Mouse (Mus musculus) neural tube, postnatal 0 days (tissue): ENCODE measurements around the gene Tnfrsf18. TPM values are rescaled to one million over a fixed set of nuclear protein-coding genes. Genes with fewer than 3 reads are reported as not detected.

ENCODE experiments used
- microRNA counts: library from miRNA; unstranded; fragments of <30 nt; microRNA quantifications from one replicate; lab custom pipeline; 2015
- microRNA-seq: library from miRNA; unstranded; fragments of <30 nt; microRNA quantifications from one replicate; pipeline ENCODE4, GENCODE M21; 2016
- polyA plus RNA-seq: library from polyadenylated mRNA; unstranded; fragments of >200 nt; fragmentation: Nextera tagmentation; extraction: Ambion mirVana; gene quantifications from 2 replicates; pipeline ENCODE4 v1.2.1, GENCODE M21; 2015

Gene Tnfrsf18
- 1.3 TPM in 2 replicates for polyA plus RNA-seq

DNA sequence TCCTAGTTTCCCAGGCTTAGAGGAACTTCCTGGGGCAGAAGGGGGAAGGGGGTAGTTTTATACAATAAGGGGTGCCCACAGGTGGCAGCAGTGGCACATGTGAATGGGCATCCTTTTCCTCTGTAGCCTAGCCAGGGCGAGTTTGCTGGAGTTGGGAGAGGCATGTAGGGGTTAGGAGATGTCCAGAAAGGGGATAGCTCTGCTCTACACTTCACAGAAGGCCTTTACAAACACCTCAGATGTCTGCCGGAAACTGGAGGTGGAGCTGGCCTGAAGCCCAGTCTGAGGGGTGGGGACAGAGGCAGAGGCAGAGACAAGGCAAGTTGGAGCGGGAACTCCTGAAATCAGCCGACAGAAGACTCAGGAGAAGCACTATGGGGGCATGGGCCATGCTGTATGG, at the start of gene Tnfrsf18:
Gene Tnfrsf18 (plus strand): TSS at position 152 of the 400 bp plus-strand sequence.

DNA sequence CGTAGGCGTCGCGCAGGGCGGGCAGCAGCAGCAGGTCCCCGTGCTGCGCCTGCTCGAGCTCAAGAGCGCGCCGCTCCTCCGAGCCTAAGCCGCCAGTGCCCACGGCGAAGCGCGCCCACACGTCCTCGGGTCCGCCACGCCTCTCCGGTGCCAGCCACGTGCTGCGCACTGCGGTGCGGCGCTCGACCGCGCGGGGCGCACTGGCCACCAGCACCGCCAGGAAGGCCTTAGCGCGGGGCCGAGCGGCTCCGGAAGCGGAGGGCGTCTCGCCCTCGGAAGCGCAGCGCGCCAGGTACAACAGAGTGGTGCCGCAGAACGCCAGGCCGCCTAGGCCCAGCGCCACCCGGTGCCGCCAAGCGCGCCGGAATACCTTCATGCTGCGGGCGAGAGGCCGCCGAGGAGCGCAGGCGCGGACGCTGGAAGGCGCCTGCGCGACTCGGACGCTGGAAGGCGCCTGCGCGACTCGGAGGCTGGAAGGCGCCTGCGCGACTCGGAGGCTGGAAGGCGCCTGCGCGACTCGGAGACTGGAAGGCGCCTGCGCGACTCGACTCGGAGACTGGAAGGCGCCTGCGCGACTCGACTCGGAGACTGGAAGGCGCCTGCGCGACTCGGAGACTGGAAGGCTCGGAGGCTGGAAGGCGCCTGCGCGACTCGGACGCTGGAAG, 33.6 kb upstream of the Tnfrsf18 start, which contains the start of the genes B3galt6 and Sdf4:
Gene B3galt6 (minus strand): TSS at position 409 of the 665 bp plus-strand sequence.
Gene Sdf4 (plus strand): TSS at position 632 of the 665 bp plus-strand sequence.

DNA sequence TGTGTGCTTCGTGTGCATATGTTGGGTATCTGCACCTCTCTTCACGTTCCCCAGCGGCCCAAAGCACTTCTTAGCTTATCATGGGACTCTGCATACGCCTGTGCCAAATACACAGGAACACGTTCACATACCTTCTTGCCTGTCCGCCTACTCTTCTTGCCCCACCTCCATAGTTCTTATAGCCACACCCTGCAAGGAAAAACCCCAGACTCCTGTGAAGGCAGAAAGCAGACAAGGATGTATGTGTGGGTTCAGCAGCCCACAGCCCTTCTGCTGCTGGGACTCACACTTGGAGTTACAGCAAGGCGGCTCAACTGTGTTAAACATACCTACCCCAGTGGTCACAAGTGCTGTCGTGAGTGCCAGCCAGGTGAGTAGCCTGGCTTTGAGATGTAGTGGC, 12.3 kb upstream of the Tnfrsf18 start, which contains the start of gene Tnfrsf4:
Gene Tnfrsf4 (plus strand): TSS at position 207 of the 400 bp plus-strand sequence.

DNA sequence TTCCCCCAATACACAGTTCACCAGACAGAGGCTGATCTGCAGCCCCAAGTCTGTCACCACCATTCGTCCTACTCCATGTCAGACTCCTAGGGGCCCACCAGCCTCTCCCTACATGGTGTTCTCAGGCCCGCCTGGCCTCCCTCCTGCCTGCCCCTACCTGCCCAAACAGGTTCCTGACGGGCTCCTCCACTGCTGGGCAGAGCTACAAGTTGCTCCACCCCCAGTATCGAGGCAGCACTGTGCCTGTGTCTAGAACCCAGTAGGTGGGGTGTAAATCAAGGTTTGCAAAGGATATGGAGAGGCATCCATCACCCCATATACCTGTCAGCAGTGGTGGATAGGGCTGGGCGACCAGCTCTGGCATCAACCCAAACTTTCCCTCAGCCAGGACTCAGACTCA, 33.3 kb downstream of the Tnfrsf18 start, which contains the start of gene Ttll10:
Gene Ttll10 (minus strand): TSS at position 154 of the 400 bp plus-strand sequence.

MicroRNA genes within 50 kb of the gene (microRNA counts, 519-probe panel; counts per million panel counts)
- microRNA mmu-miR-200a (lab: Ali Mortazavi, UCI) (40.5 counts per million), microRNA mmu-miR-200b (lab: Ali Mortazavi, UCI) (1,469 counts per million, percentile 1 among the panel's probes with 10 or more counts), microRNA mmu-miR-429 (lab: Ali Mortazavi, UCI) (40.5 counts per million)

Small RNA genes within 50 kb of the gene (microRNA-seq; reads per million reads assigned to microRNA genes)
- 2.6 reads per million for gene Mir200a
- gene Mir200b = 11.3 reads per million, percentile 22 among the genes with 10 or more reads in this experiment
- 23.8 reads per million, percentile 28 among the genes with 10 or more reads in this experiment for gene Mir429

Other genes with a start within 250 kb of the Tnfrsf18 start
- gene Tmem88b, start 240.3 kb upstream of the Tnfrsf18 start, polyA plus RNA-seq = 1.4 and 2.4 TPM in 2 replicates
- not detected in 2 replicates for gene Ankrd65, start 235.7 kb upstream of the Tnfrsf18 start, polyA plus RNA-seq
- 309 and 322 TPM in 2 replicates for gene Mrpl20, start 223.3 kb upstream of the Tnfrsf18 start, polyA plus RNA-seq
- 81.5 and 90.5 TPM in 2 replicates for gene Ccnl2, start 213.7 kb upstream of the Tnfrsf18 start, polyA plus RNA-seq
- 162 and 166 TPM in 2 replicates for gene Aurkaip1, start 194.9 kb upstream of the Tnfrsf18 start, polyA plus RNA-seq
- 42.9 and 43.1 TPM in 2 replicates for gene Mxra8, start 186.5 kb upstream of the Tnfrsf18 start, polyA plus RNA-seq
- gene Dvl1, start 178.8 kb upstream of the Tnfrsf18 start, polyA plus RNA-seq = 30.4 and 32.0 TPM in 2 replicates
- 0.21 and 0.23 TPM in 2 replicates for gene Tas1r3, start 162.8 kb upstream of the Tnfrsf18 start, polyA plus RNA-seq
- 26.1 and 30.4 TPM in 2 replicates for gene Cptp, start 156.7 kb upstream of the Tnfrsf18 start, polyA plus RNA-seq
- 45.7 and 52.0 TPM in 2 replicates for gene Ints11, start 156.6 kb upstream of the Tnfrsf18 start, polyA plus RNA-seq
- 59.1 and 69.2 TPM in 2 replicates for gene Pusl1, start 134.4 kb upstream of the Tnfrsf18 start, polyA plus RNA-seq
- gene Acap3, start 134.3 kb upstream of the Tnfrsf18 start, polyA plus RNA-seq = 41.3 and 47.0 TPM in 2 replicates
- 98.7 and 119 TPM in 2 replicates for gene Ube2j2, start 82.3 kb upstream of the Tnfrsf18 start, polyA plus RNA-seq
- 25.2 and 29.4 TPM in 2 replicates for gene C1qtnf12, start 63.8 kb upstream of the Tnfrsf18 start, polyA plus RNA-seq
- gene B3galt6, start 33.5 kb upstream of the Tnfrsf18 start, polyA plus RNA-seq = 30.0 and 31.9 TPM in 2 replicates
- 119 and 121 TPM in 2 replicates for gene Sdf4, start 33.3 kb upstream of the Tnfrsf18 start, polyA plus RNA-seq
- 0.34 TPM in 1 of 2 replicates, not detected in the other for gene Tnfrsf4, start 12.3 kb upstream of the Tnfrsf18 start, polyA plus RNA-seq
- gene Ttll10, start 33.2 kb downstream of the Tnfrsf18 start, polyA plus RNA-seq = not detected in 2 replicates
- gene 9430015G10Rik, start 83.8 kb downstream of the Tnfrsf18 start, polyA plus RNA-seq = 13.9 and 15.8 TPM in 2 replicates
- gene Rnf223, start 104.3 kb downstream of the Tnfrsf18 start, polyA plus RNA-seq = 0.18 and 0.23 TPM in 2 replicates
- 59.7 and 82.1 TPM in 2 replicates for gene Agrn, start 171.3 kb downstream of the Tnfrsf18 start, polyA plus RNA-seq
- gene Isg15, start 174.7 kb downstream of the Tnfrsf18 start, polyA plus RNA-seq = 6.4 and 6.8 TPM in 2 replicates
- gene AW011738, start 177.1 kb downstream of the Tnfrsf18 start, polyA plus RNA-seq = 4.7 and 5.5 TPM in 2 replicates
- gene Perm1, start 189.7 kb downstream of the Tnfrsf18 start, polyA plus RNA-seq = 1.1 and 1.5 TPM in 2 replicates
- gene Plekhn1, start 208.7 kb downstream of the Tnfrsf18 start, polyA plus RNA-seq = 23.8 and 28.0 TPM in 2 replicates
- gene Noc2l, start 209.8 kb downstream of the Tnfrsf18 start, polyA plus RNA-seq = 41.7 and 43.1 TPM in 2 replicates
- gene Samd11, start 229.5 kb downstream of the Tnfrsf18 start, polyA plus RNA-seq = 1.1 and 1.7 TPM in 2 replicates